Mouse (Mus musculus) frontal cortex, postnatal 10 days (tissue): ENCODE results near the gene Tmem106b.

Source experiments
- DNase-seq, 2 experiments: peaks; one replicate each; pipeline ENCODE4 v3.0.0; 2022; ENCODE audit warnings: low spot score in 2 of 2, mixed read lengths in 1 of 2

Gene Tmem106b

DNA sequence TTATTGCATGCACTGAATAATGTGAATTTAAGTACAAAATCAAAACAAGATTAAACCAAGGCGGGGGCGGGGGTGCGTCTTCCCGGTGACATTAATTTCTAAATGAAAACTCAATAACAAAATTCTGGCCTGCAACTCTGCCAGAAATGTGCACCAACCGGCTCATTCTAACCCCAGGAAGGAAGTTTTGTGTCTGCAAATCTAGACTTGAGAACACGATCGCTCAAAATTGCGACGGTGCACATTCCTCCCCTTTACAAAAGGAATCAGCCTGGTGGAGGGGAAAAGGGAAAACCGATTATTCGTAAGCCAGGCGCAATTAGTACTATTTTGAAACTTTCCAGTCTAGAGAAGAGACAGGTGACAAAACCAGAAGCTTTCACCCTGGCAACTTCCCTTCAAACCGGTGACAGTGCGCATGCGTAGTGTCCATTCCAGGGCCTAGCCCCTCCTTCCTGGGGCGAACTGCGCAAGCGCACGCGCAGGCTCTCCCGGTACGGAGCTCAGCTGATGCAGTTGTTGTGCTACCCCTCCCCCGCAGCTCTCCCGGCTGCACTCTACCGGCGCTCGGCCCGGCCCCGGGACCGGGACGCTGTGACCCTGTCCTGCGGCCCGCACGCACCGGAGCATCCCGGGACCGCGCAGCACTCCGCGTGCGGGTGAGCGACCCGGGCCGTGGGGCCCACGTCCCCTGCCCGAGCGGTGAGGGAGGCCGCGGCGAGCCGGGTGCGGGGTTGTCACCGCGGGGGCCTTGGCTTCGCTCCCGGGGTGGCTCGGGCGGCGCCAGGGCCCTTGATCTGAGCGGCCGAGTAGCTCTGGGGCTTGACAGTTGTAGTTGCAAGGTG is at the start of gene Tmem106b:
Gene Tmem106b (plus strand): TSS at position 458 of the 845 bp plus-strand sequence.
- DNase-seq: peak; percentile 93 to 95

DNA sequence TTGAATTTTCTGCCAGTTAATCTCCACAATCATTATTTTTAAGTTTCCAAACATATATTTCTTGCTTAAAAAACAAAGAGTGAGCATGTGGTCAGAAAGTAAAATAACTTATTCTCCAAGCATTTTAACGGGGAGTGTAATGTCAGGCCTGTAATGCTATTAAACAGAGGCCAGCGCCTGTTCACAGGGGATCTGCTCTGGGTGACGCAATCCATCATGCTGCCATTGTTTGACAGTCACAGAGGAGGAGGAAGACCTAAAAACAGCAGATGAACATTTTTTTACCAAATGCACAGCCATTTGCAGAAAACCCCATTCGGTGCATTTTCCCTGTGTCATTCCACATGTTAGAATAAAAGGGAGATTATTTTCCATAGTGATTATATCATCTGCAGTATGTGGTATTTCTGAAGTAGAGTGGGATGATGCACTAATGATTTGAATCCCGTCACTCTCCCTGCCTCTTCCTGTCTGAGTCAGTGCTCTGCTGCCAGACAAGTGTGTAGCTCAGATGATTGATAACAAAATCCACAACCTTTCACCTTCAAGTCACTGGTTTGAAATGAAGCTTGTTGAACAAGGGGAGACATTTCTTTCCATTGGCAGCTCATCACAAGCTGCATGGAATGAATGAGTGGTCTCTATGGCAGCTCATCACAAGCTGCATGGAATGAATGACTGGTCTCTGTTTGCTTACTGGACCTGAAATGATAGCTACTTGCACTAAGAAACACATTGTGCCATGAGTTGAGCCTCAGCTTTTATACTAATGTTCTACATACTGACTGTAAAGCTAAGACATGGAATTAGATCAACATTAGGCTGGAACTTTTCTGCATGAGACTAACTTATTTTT is 48.1 kb upstream of the Tmem106b start:
- no peak for DNase-seq

DNA sequence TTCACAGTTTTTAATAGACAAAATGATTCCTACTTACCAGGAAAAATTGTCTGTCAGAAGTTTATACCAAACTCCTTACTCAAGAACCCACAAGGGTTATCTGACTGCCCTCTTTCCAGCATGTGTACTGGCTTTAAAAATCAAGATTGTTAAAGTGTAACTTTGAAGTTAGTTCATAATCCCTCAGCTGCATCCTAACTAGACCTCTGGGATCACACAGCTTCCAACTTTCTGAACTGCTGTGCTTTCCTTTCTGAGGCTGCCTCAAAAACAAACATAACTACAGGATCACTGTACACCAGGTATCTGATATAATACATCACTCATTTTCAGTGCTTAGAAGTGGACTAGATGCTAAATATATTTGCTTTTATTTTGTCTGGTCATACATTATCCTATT is 39.0 kb upstream of the Tmem106b start:
- no peak for DNase-seq

DNA sequence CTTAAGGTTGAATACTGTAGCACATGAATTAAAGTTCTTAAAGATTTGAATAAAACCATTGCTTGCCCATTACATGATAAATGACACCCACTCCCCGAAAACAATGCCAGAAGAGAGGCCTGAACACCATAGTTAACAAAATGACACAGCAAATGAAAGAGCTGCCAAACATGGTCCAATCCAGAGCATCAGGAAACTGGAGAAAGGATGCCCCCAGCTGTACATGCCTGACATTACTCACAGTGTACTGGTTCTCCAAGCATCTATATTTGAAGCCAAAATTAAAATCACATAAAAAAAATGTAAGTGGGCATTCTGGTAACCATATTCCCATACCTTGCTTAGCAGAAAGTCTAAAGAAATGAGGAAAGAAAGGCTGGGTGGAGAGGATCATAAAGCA is 38.6 kb upstream of the Tmem106b start:
- DNase-seq: peak; percentile 3 to 11

DNA sequence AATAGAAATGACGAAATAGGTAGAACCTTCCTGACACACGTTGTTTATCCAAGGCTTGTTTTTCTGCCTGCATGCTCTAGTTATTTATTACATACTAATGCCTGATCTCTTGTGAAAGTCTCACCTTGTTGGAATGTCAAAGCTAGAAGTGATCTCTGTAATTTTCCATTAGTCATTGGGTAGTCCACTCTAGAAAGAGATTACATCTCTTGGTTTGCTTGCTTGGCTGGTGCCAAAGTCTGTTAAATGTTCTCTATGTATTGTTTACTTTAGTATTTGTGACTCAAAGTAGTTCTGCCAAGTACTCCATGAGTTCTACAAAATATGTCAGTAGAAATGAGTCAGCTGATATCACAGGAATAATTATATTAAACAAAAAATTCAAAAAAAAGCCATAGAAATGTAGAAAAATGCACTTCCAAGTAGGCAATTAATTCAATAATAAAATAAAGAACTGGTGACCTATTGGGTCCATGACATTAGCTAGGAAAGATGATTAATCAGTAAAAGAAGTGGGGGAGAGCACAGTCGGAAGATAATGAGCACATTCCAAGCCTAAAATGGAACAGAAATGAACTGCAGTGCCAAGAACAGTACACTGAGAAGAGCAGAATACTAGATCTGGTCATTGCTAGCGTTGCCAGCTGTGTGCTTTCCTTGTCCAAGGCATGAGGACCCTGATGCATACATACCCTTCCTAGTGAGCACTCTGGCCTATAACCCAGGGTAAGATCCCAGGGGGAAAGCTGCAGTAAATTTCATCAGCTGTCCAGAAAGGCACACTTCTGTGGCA is 17.0 kb upstream of the Tmem106b start:
- DNase-seq: no peak

DNA sequence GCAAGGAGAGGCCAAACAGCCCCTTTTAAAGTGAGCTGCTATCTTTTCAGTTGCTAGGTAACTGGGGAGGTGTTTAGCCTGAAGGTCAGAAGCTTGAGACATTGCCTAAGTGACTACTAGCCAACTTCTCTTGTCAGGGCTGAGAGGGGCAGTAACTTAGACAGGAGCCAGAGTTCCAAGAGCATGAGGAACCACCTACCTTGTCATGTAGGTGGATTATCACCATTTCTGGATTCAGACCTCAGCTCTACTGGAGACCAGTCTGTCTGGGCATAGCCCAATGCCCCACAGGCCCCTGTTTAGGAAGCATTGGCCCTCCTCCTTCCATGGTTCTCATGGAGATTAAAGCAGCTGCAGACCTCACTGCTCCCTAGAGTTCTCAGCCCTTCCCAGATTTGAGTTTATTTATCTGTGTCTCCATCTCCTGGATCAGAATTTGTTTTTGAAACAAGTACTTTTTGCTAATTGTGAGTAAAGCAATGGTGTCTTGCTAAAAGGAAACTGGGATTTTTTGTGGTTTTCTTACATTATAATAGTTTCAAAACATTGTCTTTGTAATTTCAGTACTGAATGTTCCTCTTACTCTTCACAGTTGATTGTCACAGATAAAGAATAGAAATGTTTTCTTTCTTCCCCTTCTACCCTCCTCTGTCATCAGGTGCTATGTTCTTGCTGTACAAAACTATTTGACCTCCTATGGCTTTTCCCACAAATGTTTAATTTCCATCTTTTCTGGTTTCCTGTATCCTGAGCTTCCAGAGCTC is 8.1 kb upstream of the Tmem106b start:
- no peak for DNase-seq

DNA sequence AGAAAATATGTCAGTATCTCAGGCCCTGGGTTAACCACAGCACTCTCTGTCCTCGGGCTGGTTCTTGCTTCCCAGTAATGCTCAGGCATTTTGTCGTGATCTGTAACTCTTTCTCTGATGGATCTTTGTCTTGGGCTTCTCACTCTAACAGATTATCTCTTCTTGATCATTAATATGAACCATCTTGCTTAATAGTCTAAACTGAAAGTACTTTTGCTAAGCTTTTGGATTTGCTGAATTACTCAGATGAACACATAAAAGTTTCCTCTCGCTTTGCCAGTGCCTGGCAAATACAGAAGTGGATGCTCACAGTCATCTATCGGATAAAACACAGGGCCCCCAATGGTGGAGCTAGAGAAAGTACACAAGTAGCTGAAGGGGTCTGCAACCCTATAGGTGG is 7.5 kb upstream of the Tmem106b start:
- DNase-seq: no peak

DNA sequence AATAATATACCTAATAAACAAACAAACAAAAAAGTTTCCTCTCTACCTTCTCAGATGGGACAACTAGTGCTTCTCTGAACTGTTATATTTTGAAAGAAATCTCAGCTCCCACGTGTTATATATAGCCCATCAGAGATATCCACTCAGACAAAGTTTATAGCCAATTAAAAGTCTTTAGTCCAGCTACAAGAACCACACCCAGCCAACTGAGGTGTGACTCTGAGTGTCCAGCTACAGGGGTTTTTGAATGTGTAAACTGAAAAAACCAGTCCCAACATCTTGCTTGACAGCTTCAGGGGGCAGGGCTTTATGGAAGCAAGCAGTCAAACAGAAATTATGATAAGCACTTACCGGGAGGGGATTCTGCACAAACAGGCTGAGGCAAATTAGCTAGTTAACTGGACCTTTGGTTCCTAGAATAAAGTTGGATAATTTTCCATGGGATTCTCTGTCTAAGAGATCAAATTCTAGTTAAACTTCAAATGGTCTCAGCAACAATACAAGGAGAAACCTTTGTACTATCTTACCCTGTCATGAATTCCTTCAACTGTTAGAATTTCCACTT is 6.8 kb upstream of the Tmem106b start:
- no peak for DNase-seq

DNA sequence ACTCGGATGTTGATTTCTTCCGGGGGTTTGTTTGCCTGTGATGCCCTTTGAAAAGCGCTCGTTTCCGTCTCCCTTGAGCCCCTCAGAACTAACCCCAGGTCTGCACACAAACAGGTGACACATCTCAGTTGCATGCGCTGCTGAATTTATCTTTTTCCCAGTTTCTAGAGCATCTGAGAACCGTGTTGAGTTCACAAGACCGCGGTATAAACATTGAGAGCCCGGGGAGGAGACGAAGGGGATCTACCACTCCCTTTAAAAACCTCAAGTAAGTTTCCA is 527 bp downstream of the Tmem106b start:
- DNase-seq: no peak

DNA sequence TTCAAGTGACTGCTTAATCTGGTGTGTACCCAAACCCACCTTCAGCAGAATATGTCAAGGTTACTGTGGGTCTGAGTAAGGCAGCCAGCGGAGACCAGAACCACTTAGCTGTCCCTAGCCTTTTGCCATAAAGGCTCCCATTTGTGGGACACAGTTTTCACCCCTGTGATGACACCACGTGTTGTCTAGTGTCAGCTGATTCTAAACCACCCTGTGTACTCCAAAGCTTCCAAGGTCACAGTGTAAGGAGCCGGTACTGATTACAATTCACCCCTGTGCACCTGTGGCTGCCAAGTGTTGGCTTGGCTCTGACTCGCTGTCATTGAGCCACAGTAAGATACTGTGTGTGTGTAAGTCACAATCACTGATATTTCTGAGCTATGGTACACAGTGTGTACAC is 926 bp downstream of the Tmem106b start:
- no peak for DNase-seq

DNA sequence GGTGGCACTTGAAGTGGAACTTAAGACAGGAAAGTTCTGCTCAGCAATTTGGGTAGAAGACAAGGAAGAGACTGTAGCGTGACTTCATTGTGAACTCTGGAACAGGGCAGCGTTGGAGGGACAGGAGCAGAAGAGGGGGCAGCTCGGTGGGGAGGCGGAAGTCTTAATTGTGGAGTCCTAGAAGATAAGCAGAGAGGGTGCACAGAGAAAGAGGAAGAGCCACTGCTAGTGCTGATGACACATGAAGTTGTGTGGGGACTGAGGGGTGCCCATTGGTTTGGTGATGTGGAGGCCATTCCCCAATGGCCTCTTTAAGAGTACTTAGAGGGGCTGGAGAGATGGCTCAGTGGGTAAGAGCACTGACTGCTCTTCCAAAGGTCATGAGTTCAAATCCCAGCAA is 3.5 kb downstream of the Tmem106b start:
- DNase-seq: no peak

DNA sequence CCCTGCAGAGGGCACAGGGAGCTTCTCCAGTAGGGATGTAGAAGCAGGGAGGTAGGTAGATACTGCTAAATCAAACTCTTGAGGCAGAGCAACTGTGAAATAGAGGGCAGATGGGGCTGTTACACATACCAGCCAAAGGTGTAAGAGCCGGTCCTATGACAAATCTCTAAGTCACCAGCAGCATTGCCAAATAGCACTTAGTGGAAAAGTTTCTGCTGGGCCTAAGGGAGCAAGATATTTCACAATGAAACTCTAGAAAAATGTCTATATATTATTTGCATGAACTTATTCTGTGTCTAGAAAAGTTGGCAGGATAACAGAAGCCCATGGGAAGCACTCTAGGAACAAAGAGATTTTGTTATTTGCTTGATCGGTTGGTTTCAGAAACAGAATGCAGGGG is 4.3 kb downstream of the Tmem106b start:
- no peak for DNase-seq

DNA sequence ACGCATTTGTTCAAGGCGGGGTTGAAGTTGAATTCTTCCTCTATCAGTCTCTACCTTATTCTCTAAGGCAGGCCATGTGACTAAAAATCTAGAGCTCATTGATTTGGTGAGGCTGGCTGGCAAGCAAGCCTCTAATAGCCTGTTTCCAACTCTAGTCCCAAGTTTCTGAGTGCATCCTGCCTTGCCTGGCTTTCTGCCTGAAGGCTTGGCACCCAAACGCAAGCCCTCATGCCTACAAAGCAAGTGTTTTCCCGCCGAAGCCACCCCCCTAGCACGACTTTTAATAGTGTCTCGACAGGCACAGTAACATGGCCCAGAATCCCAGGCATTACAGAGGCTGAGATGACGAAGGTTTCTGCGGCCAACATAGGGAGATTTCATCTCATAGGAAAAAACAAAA is 13.3 kb downstream of the Tmem106b start:
- peak; percentile 20 to 31 for DNase-seq

DNA sequence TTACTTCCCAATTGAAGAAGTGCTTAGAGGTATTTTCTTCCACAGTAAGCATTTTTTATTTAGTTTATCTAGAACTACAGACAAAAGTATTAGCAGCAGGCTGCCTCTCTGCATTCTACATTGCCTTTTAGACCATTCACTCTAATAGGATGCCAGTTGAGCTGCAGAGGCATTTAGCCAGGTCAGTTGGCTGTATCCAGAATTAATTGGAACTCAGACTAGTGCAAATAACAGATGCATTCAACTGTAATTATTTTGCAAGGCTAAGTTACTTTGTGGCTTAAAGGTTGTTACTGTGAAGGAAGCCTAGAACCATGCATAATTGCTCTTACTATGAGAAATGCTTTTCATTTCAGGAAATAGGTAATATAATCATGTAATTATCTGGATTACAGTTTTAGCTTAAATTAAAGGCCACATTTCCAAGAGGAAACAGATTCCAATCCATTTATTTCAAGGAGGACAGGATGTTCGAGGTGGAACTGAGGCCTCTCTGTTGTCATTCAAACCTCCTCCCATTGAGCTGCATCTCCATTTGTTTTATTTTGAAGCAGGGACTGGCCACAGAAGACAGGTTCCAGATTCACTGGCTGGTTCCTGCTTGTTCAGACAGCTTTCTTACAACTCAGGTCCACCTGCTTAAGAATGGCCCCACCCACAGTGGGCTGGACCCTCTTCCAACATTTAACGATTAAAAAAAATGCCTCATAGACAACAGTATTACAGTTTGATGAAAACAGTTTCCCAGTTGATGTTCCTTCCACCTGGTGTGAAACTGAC is 27.3 kb downstream of the Tmem106b start:
- no peak for DNase-seq

DNA sequence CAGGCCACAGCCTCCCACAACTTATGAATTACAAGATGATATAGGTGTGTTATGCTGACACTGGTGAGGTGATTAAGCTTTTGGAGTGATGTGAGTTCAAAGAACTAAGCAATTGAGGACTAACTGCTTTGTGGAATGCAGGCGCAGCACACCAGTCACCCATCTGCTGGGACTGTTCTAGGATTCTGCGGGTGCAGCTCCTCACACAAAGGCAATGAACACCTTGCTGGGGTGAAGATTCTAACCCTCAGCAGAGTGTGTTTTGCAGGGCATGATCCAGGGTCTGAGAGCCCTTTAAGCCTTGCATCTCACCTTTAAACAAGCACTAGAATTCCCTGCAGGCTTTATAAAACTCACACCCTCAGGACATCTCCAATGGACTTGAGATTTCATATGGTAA is 30.6 kb downstream of the Tmem106b start:
- no peak for DNase-seq

DNA sequence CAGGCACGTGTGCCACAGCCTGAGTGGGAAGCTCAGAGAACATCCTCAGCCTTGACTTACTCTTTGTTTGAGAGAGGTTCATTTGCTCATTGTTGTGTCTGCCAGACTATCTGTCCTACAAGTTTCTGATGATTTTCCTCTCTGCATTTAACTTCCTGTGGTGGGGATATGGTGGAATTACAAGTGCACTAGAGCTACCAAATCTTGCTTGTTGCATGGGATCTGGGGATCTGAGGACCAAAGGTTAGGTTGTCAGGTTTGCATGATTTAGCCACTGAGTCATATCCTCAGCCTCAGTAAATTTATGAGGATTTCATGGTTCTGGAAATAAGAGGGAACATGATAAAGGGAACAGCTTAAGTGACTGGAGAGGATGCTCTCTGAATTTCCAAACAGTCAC is 39.1 kb downstream of the Tmem106b start:
- no peak for DNase-seq

DNA sequence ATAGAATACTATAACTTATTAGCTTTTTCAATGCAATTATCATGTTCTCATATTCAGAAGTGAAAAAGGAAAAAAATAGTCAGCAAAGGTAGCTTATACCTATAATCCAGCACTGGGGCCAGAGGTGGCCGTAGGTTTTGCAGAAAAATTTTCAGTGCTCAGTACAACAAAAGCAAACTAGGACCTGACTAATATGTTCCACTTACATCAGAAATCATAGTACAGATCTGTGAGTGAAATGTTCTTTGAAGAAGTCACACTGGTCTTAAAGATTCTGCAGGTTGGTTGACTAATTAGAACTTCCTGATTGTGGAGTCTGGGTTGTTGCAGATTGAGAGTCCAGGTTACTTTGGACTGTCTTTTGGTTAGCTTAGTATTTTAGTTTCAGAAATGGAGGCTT is 67.7 kb downstream of the Tmem106b start:
- DNase-seq: no peak
